Mouse (Mus musculus): ENCODE results near the gene Ccr9. TPM values are rescaled to one million over a fixed set of nuclear protein-coding genes. Genes with fewer than 3 reads are reported as not detected.

Ccr9 gene
- not detected in 2 replicates for polyA plus RNA-seq (2011; ENCODE audit: insufficient read length, low read depth, missing spikeins)

GRCm38 (mm10) chr9:123678327-123679105 lies at the start of gene Ccr9, which contains the start of gene Slc6a20a:
Gene Ccr9, plus strand, starts transcription at chr9:123678439.
Gene Slc6a20a, minus strand, starts transcription at chr9:123678885.
- Histone ChIP-seq H3K4me3 (ENCODE audit: insufficient read depth, low read length) (no peak within 1 kb of the TSS), H3K27ac (ENCODE audit: insufficient read depth, low read length) (no peak within 1 kb of the TSS), H3K4me1 (ENCODE audit: control insufficient read depth, insufficient read depth, low read length) (no peaks in the 10 kb centered on the region)
- TF ChIP-seq POLR2A (IDR thresholded peaks at IDR 0.05; ENCODE audit: low read depth, low read length) (no peak), CTCF (IDR thresholded peaks at IDR 0.05; ENCODE audit: borderline replicate concordance, insufficient read depth, low read length) (no peak)

DNA sequence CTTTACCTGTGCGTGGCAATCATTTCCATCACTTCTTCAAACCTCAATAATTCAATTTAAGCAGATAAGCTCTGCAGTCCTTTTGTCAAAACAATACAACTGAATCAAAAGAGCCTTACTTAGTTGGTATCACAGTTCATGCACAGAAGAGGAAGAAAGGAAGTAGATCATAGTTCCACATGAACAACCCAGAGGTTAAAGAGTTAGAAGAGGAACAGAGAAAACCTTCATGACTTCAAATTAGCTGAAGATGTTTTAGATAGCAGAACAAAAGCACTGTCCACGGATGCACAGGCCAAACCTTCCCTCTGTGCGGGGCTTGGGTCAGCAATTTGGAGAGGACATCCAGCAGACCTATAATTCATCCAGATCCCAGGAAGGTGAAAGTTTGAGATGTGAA lies 46.6 kb upstream of the Ccr9 start:
- Histone ChIP-seq H3K27ac (ENCODE audit: insufficient read depth, low read length) (no peak overlapping the region), H3K4me1 (ENCODE audit: control insufficient read depth, insufficient read depth, low read length) (no peaks in the 10 kb centered on the region), H3K4me3 (ENCODE audit: insufficient read depth, low read length) (no peak overlapping the region)
- TF ChIP-seq CTCF (IDR thresholded peaks at IDR 0.05; ENCODE audit: borderline replicate concordance, insufficient read depth, low read length) (no peak), POLR2A (IDR thresholded peaks at IDR 0.05; ENCODE audit: low read depth, low read length) (no peak)

DNA sequence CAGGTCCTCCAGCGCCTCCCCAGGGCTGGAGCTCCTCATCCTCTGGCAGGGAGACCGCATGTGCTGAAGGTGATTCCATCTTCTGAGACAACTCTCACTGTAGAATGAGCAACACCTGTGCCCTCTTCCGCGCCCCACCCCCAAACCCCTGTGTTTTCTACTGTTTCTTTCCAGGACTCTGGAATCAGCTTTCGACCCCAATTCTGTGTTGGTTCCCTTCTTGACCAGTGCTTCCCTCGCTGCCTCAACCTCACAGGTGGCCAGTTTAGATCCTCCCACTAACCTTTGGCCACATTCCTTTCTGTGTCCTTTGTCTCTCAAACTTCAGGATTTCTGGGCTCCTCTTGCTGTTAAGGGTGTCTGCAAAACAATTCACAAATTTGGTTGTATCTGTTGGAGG lies 46.0 kb upstream of the Ccr9 start, which contains the start of gene Slc6a20b:
Gene Slc6a20b, minus strand, starts transcription at position 285 of the 400 bp plus-strand sequence.
- no peak within 1 kb of the TSS for H3K27ac ChIP-seq (ENCODE audit: insufficient read depth, low read length)
- H3K4me1 ChIP-seq (ENCODE audit: control insufficient read depth, insufficient read depth, low read length), result no peaks in the 10 kb centered on the region
- no peak within 1 kb of the TSS for H3K4me3 ChIP-seq (ENCODE audit: insufficient read depth, low read length)
- TF ChIP-seq POLR2A (IDR thresholded peaks at IDR 0.05; ENCODE audit: low read depth, low read length) (no peak), CTCF (IDR thresholded peaks at IDR 0.05; ENCODE audit: borderline replicate concordance, insufficient read depth, low read length) (no peak)

- TF ChIP-seq POLR2A (IDR thresholded peaks at IDR 0.05; ENCODE audit: low read depth, low read length), result no peak
- TF ChIP-seq CTCF (IDR thresholded peaks at IDR 0.05; ENCODE audit: borderline replicate concordance, insufficient read depth, low read length), result no peak
- Histone ChIP-seq H3K4me1 (ENCODE audit: control insufficient read depth, insufficient read depth, low read length) (no peaks in the 10 kb centered on the region), H3K4me3 (ENCODE audit: insufficient read depth, low read length) (no peak overlapping the region), H3K27ac (ENCODE audit: insufficient read depth, low read length) (no peak overlapping the region)
These were observed 45.2 kb upstream of the Ccr9 start for GRCm38 (mm10) chr9:123632993-123633392.

GRCm38 (mm10) chr9:123636771-123637170 lies 41.5 kb upstream of the Ccr9 start:
- TF ChIP-seq POLR2A (IDR thresholded peaks at IDR 0.05; ENCODE audit: low read depth, low read length) (no peak), CTCF (IDR thresholded peaks at IDR 0.05; ENCODE audit: borderline replicate concordance, insufficient read depth, low read length) (no peak)
- H3K4me1 ChIP-seq (ENCODE audit: control insufficient read depth, insufficient read depth, low read length), result no peaks in the 10 kb centered on the region
- H3K4me3 ChIP-seq (ENCODE audit: insufficient read depth, low read length), result no peak overlapping the region
- H3K27ac ChIP-seq (ENCODE audit: insufficient read depth, low read length), result no peak overlapping the region

- TF ChIP-seq POLR2A (IDR thresholded peaks at IDR 0.05; ENCODE audit: low read depth, low read length) (no peak), CTCF (IDR thresholded peaks at IDR 0.05; ENCODE audit: borderline replicate concordance, insufficient read depth, low read length) (no peak)
- Histone ChIP-seq H3K4me3 (ENCODE audit: insufficient read depth, low read length) (no peak overlapping the region), H3K4me1 (ENCODE audit: control insufficient read depth, insufficient read depth, low read length) (no peaks in the 10 kb centered on the region), H3K27ac (ENCODE audit: insufficient read depth, low read length) (no peak overlapping the region)
These were observed 40.0 kb upstream of the Ccr9 start for GRCm38 (mm10) chr9:123638231-123638630.

- Histone ChIP-seq H3K27ac (ENCODE audit: insufficient read depth, low read length) (no peak overlapping the region), H3K4me1 (ENCODE audit: control insufficient read depth, insufficient read depth, low read length) (no peaks in the 10 kb centered on the region), H3K4me3 (ENCODE audit: insufficient read depth, low read length) (no peak overlapping the region)
- TF ChIP-seq POLR2A (IDR thresholded peaks at IDR 0.05; ENCODE audit: low read depth, low read length) (no peak), CTCF (IDR thresholded peaks at IDR 0.05; ENCODE audit: borderline replicate concordance, insufficient read depth, low read length) (no peak)
These were observed 39.6 kb upstream of the Ccr9 start for GRCm38 (mm10) chr9:123638668-123639089.

DNA sequence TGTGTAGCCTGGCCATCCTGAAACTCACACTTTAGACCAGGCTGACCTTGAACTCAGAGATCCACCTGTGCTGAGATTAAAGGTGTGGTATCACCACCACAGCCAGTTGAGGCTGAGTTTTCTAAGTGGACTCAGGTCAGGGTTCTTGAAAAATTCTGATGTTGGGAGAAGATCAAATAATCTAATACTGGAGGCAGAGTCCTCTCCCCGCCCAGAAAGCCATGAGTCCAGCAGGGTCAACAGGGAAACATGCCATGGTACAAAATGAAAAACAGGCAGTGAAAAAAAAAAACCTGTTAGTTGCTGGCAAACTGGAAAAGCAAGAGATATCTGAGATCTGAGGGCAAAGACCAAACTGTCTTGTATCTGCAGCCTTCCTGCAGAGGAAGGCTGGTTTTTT lies 38.1 kb upstream of the Ccr9 start:
- Histone ChIP-seq H3K4me1 (ENCODE audit: control insufficient read depth, insufficient read depth, low read length) (no peaks in the 10 kb centered on the region), H3K27ac (ENCODE audit: insufficient read depth, low read length) (no peak overlapping the region), H3K4me3 (ENCODE audit: insufficient read depth, low read length) (no peak overlapping the region)
- TF ChIP-seq CTCF (IDR thresholded peaks at IDR 0.05; ENCODE audit: borderline replicate concordance, insufficient read depth, low read length) (no peak), POLR2A (IDR thresholded peaks at IDR 0.05; ENCODE audit: low read depth, low read length) (no peak)

GRCm38 (mm10) chr9:123649785-123650511 lies 28.3 kb upstream of the Ccr9 start:
- TF ChIP-seq CTCF (IDR thresholded peaks at IDR 0.05; ENCODE audit: borderline replicate concordance, insufficient read depth, low read length) (no peak), POLR2A (IDR thresholded peaks at IDR 0.05; ENCODE audit: low read depth, low read length) (no peak)
- Histone ChIP-seq H3K4me1 (ENCODE audit: control insufficient read depth, insufficient read depth, low read length) (no peaks in the 10 kb centered on the region), H3K27ac (ENCODE audit: insufficient read depth, low read length) (no peak overlapping the region), H3K4me3 (ENCODE audit: insufficient read depth, low read length) (no peak overlapping the region)

DNA sequence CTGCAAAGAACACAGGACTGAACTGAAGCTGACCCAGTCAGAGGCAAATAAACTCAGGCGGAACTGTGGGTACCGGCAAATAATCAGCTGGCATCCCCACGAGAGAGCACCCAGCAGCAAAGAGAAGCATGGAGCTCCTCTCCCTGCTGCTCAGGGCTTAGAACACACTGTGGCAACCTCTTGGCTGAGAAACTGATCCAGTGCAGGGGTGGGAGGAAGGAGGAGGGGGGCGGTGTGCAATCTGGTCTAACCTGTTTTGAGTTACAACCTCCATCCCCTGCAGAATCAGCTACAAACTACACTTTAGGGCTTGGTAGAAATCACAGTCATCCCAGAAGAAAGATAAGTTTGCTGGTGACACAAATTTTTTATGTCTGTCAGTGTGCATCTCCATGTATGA lies 26.9 kb upstream of the Ccr9 start:
- Histone ChIP-seq H3K4me3 (ENCODE audit: insufficient read depth, low read length) (no peak overlapping the region), H3K27ac (ENCODE audit: insufficient read depth, low read length) (no peak overlapping the region), H3K4me1 (ENCODE audit: control insufficient read depth, insufficient read depth, low read length) (no peaks in the 10 kb centered on the region)
- TF ChIP-seq CTCF (IDR thresholded peaks at IDR 0.05; ENCODE audit: borderline replicate concordance, insufficient read depth, low read length), result no peak
- no peak for TF ChIP-seq POLR2A (IDR thresholded peaks at IDR 0.05; ENCODE audit: low read depth, low read length)

All from embryonic fibroblast, embryonic 13.5 days (primary cell).